Mouse (Mus musculus) midbrain, embryonic 14.5 days (tissue): ENCODE results near the gene Arid1b. TPM values are rescaled to one million over a fixed set of nuclear protein-coding genes. Genes with fewer than 3 reads are reported as not detected.

ENCODE experiments used
- ATAC-seq: fragments of 200-750 bp; cut with Nextera tagmentation; 2 replicates; pipeline ENCODE4 v1.8.0; 2017; ENCODE audit warnings: moderate number of reproducible peaks, moderate library complexity; ENCODE audit not compliant: low FRiP score, low TSS enrichment
- DNase-seq: peaks from one replicate; pipeline ENCODE4 v3.0.0-alpha.2; 2015
- H3K27ac ChIP-seq: fragments of 300-500 bp; sonication (generic); replicated peaks from 2 replicates; pipeline ENCODE4 v1.5.1; 2014; ENCODE audit warnings: mild to moderate bottlenecking, low read depth, low read length, moderate library complexity
- H3K27me3 ChIP-seq: fragments of 300-500 bp; sonication (generic); 2 replicates; pipeline ENCODE4 v1.6.1; 2014; ENCODE audit warnings: low read length, control low read depth, mixed read lengths; ENCODE audit not compliant: control insufficient read depth, insufficient read depth
- H3K36me3 ChIP-seq: fragments of 300-500 bp; sonication (generic); 2 replicates; pipeline ENCODE4 v1.6.1; 2014; ENCODE audit warnings: low read length, control low read depth; ENCODE audit not compliant: control insufficient read depth, insufficient read depth
- H3K4me1 ChIP-seq: fragments of 300-500 bp; sonication (generic); 2 replicates; pipeline ENCODE4 v1.6.1; 2014; ENCODE audit warnings: mild to moderate bottlenecking, antibody characterized with exemption, low read length, control low read depth; ENCODE audit not compliant: control insufficient read depth, insufficient read depth
- H3K4me2 ChIP-seq: fragments of 300-500 bp; sonication (generic); 2 replicates; pipeline ENCODE4 v1.6.1; 2014; ENCODE audit warnings: mild to moderate bottlenecking, low read length, moderate library complexity
- H3K4me3 ChIP-seq: fragments of 300-500 bp; sonication (generic); replicated peaks from 2 replicates; pipeline ENCODE4 v1.5.1; 2014; ENCODE audit warnings: low read depth, low read length
- H3K9ac ChIP-seq: fragments of 300-500 bp; sonication (generic); replicated peaks from 2 replicates; pipeline ENCODE4 v1.6.1; 2014; ENCODE audit warnings: mild to moderate bottlenecking, low read length, moderate library complexity
- H3K9me3 ChIP-seq: fragments of 300-500 bp; sonication (generic); 2 replicates; pipeline ENCODE4 v1.6.1; 2016; ENCODE audit warnings: low read length, control low read depth, mixed read lengths; ENCODE audit not compliant: control insufficient read depth
- WGBS: fragments of 180-500 bp; shearing (Covaris S2); extraction: QIAGEN DNeasy Blood & Tissue Kit; methylation state at CpG from one replicate; pipeline ENCODE4 v1.1.7; 2014; 5-methylcytosine and 5-hydroxymethylcytosine counted together
- polyA plus RNA-seq: library from polyadenylated mRNA; unstranded; fragments of >200 nt; fragmentation: Nextera tagmentation; extraction: Ambion mirVana; gene quantifications from 2 replicates; pipeline ENCODE4 v1.2.1, GENCODE M21; 2014

Arid1b gene
- polyA plus RNA-seq, 1 experiment from 2014 or later: 23.8 TPM

DNA sequence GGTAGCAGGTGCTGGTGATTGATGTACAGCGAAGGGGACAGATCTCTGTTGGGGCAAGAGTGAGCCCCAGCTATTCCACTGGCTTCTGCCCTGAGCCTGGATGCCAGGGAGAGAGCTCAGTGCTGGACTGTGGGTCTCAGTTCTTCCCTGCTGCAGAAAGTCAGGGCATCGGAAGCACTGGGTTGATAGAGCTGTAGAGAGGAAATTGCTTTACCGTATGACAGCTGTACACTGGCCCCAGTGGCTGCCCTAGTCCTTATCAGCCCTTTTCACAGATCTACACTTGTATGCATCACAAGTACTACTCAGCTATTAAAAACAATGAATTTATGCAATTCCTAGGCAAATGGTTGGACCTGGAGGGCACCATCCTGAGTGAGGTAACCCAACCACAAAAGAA, 40.1 kb downstream of the Arid1b start:
- H3K4me3 ChIP-seq: no peak overlapping the region
- no peak for ATAC-seq
- no peaks in the 10 kb centered on the region for H3K27me3 ChIP-seq
- no peaks in the 10 kb centered on the region for H3K9me3 ChIP-seq
- WGBS: 85% methylated on average over 3 of the region's 3 CpGs
- H3K4me2 ChIP-seq: no peak overlapping the region
- H3K36me3 ChIP-seq: no peaks in the 10 kb centered on the region
- H3K4me1 ChIP-seq: 0 out of 2 replicates have a peak, but pooled peaks cover 5% of the 10 kb centered on the region
- H3K27ac ChIP-seq: peak overlapping the region; percentile 13; the same call in 1 of the 2 replicates
- H3K9ac ChIP-seq: no peak overlapping the region
- DNase-seq: no peak

DNA sequence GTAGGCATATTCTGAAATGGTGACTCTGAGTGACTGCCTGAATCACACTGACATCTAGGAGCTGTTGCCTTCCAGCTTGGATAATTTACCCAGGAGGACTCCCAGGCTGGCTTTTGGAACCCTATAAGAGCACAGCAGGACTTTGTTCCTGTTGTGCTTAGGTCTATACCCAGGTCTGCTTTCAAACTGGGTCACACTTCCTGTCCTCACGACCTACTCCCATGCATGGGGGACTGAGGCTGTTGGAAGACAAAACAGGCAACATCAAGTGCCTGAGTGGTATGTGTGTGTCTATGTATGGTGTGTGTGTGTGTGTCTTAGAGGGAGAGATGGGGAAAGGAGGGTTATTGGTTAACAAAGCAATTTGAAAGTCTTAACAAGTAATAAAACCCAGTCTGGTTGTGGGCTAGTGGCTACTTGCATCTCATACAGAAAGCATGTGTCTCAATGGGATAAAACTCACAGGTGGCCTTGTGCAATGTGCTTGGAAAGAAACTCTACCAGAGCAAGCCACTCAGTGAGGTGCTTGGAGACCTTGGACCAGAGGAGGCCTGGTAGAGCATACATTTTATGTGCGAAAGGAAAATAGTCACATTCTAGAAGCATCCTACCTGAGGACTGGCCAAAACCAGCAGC, 42.2 kb downstream of the Arid1b start:
- no peak overlapping the region for H3K4me2 ChIP-seq
- 69% methylated on average over 2 of the region's 2 CpGs for WGBS
- H3K4me1 ChIP-seq: 0 out of 2 replicates have a peak, but pooled peaks cover 5% of the 10 kb centered on the region
- no peak overlapping the region for H3K4me3 ChIP-seq
- DNase-seq (no peak), ATAC-seq (no peak)
- H3K9ac ChIP-seq: no peak overlapping the region
- no peaks in the 10 kb centered on the region for H3K9me3 ChIP-seq
- no peak overlapping the region for H3K27ac ChIP-seq
- H3K36me3 ChIP-seq: no peaks in the 10 kb centered on the region
- H3K27me3 ChIP-seq: no peaks in the 10 kb centered on the region

- peaks cover 3% of the 10 kb centered on the region; the same call in 1 of the 2 replicates for H3K36me3 ChIP-seq
- H3K9me3 ChIP-seq: no peaks in the 10 kb centered on the region
- H3K27me3 ChIP-seq: no peaks in the 10 kb centered on the region
- no peak overlapping the region for H3K27ac ChIP-seq
- no peak for ATAC-seq
- no peak overlapping the region for H3K4me2 ChIP-seq
- no peak for DNase-seq
- no peak overlapping the region for H3K9ac ChIP-seq
- 90% methylated on average over 8 of the region's 8 CpGs for WGBS
- H3K4me3 ChIP-seq: no peak overlapping the region
- H3K4me1 ChIP-seq: 0 out of 2 replicates have a peak, but pooled peaks cover 5% of the 10 kb centered on the region
Observed at GRCm38 (mm10) chr17:5037199-5037598, 43.1 kb downstream of the Arid1b start.

- 76% methylated on average over 2 of the region's 2 CpGs for WGBS
- no peak overlapping the region for H3K27ac ChIP-seq
- no peak overlapping the region for H3K4me3 ChIP-seq
- H3K9me3 ChIP-seq: no peaks in the 10 kb centered on the region
- peaks cover 5% of the 10 kb centered on the region; the same call in 1 of the 2 replicates for H3K36me3 ChIP-seq
- no peak for DNase-seq
- no peaks in the 10 kb centered on the region for H3K27me3 ChIP-seq
- peaks cover 11% of the 10 kb centered on the region; the same call in 1 of the 2 replicates for H3K4me1 ChIP-seq
- no peak overlapping the region for H3K4me2 ChIP-seq
- no peak overlapping the region for H3K9ac ChIP-seq
- no peak for ATAC-seq
Observed at GRCm38 (mm10) chr17:5039826-5040225, 45.7 kb downstream of the Arid1b start.

DNA sequence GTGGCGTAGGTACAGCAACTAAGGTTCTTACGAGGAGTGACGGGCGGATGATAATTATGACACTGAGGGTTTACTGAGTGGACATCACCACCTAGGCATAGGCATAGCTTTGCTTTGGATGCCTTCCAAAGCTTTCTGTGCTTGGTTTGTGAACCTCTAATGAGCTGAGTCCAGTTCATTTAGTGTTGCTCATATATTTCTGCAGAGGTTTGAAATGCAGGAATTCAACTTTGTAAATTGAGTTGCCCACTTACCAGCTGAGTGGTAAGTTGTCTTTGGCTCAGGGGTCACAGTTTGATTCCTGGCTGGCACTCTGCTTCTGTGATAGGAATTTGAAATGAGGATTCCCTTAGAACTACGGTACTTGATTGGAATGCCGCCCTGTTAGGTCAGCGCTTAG, 49.7 kb downstream of the Arid1b start:
- H3K4me1 ChIP-seq: peaks cover 6% of the 10 kb centered on the region; the same call in 1 of the 2 replicates
- no peaks in the 10 kb centered on the region for H3K27me3 ChIP-seq
- H3K36me3 ChIP-seq: peaks cover 5% of the 10 kb centered on the region; the same call in 1 of the 2 replicates
- no peak overlapping the region for H3K9ac ChIP-seq
- ATAC-seq: no peak
- no peaks in the 10 kb centered on the region for H3K9me3 ChIP-seq
- no peak overlapping the region for H3K4me2 ChIP-seq
- H3K4me3 ChIP-seq: no peak overlapping the region
- no peak for DNase-seq
- H3K27ac ChIP-seq: no peak overlapping the region
- 51% methylated on average over 7 of the region's 7 CpGs for WGBS

DNA sequence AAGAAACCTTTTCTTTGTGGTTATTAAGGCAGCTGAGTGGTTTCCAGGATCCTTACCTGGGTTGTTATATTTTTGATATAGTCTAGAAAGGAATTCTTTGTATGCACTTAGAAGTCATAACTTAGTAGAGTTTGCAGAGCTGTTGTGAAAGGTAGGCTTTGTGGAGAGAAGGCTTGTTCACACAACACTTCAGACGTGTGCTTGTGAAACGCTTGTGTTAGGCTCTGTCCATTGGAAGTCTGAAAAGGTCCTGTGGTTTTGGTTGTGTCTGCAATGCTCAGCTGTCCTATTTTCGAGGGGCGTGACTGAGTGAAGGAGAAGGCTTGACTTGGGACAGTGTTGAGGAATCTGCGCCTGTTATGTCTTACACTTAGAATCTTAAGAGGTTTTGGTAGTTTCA, 51.5 kb downstream of the Arid1b start:
- no peak overlapping the region for H3K4me2 ChIP-seq
- DNase-seq: no peak
- H3K4me3 ChIP-seq: no peak overlapping the region
- no peak overlapping the region for H3K9ac ChIP-seq
- H3K9me3 ChIP-seq: no peaks in the 10 kb centered on the region
- H3K4me1 ChIP-seq: peaks cover 6% of the 10 kb centered on the region; the same call in 1 of the 2 replicates
- ATAC-seq: no peak
- H3K27ac ChIP-seq: no peak overlapping the region
- peaks cover 5% of the 10 kb centered on the region; the same call in 1 of the 2 replicates for H3K36me3 ChIP-seq
- 91% methylated on average over 5 of the region's 5 CpGs for WGBS
- no peaks in the 10 kb centered on the region for H3K27me3 ChIP-seq

DNA sequence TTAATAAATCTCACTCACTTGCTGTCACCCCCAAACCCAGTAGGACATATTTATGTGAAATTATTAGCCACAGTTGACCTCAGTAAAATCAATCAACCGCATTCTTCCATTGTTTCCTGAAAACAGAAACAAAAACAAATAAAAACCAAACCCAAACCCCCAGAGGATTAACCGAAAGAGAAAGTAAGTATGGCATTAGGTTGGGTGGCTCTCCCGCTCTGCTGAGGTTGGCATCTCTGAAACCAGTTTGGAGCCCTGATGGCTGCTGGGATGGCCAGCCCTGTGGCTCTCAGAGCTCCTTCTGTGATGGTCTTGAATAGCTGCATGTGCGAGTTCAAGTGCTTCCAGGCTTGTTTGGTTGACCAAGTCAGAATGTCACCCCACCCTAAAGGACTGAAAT, 53.2 kb downstream of the Arid1b start:
- ATAC-seq: no peak
- WGBS: 95% methylated on average over 4 of the region's 4 CpGs
- no peak overlapping the region for H3K4me2 ChIP-seq
- peaks cover 18% of the 10 kb centered on the region for H3K4me1 ChIP-seq
- DNase-seq: no peak
- H3K27ac ChIP-seq: no peak overlapping the region
- no peak overlapping the region for H3K9ac ChIP-seq
- no peak overlapping the region for H3K4me3 ChIP-seq
- H3K36me3 ChIP-seq: peaks cover under 1% of the 10 kb centered on the region; the same call in 1 of the 2 replicates
- no peaks in the 10 kb centered on the region for H3K27me3 ChIP-seq
- no peaks in the 10 kb centered on the region for H3K9me3 ChIP-seq

GRCm38 (mm10) chr17:5050266-5050665, 56.1 kb downstream of the Arid1b start:
- Histone ChIP-seq H3K36me3 (no peaks in the 10 kb centered on the region), H3K4me2 (no peak overlapping the region), H3K4me3 (no peak overlapping the region), H3K9ac (no peak overlapping the region), H3K9me3 (no peaks in the 10 kb centered on the region), H3K4me1 (peaks cover 21% of the 10 kb centered on the region), H3K27me3 (no peaks in the 10 kb centered on the region), H3K27ac (no peak overlapping the region)
- WGBS: 91% methylated on average over 8 of the region's 8 CpGs
- DNase-seq (no peak), ATAC-seq (no peak)

GRCm38 (mm10) chr17:5050970-5051530, 56.9 kb downstream of the Arid1b start:
- no peaks in the 10 kb centered on the region for H3K27me3 ChIP-seq
- H3K27ac ChIP-seq: no peak overlapping the region
- WGBS: 76% methylated on average over 7 of the region's 7 CpGs
- H3K4me3 ChIP-seq: no peak overlapping the region
- H3K9me3 ChIP-seq: no peaks in the 10 kb centered on the region
- no peak for DNase-seq
- no peak for ATAC-seq
- peaks cover 21% of the 10 kb centered on the region for H3K4me1 ChIP-seq
- no peaks in the 10 kb centered on the region for H3K36me3 ChIP-seq
- no peak overlapping the region for H3K9ac ChIP-seq
- H3K4me2 ChIP-seq: no peak overlapping the region
